Mouse (Mus musculus): ENCODE data around the gene Olfr1093.

Gene Olfr1093

DNA sequence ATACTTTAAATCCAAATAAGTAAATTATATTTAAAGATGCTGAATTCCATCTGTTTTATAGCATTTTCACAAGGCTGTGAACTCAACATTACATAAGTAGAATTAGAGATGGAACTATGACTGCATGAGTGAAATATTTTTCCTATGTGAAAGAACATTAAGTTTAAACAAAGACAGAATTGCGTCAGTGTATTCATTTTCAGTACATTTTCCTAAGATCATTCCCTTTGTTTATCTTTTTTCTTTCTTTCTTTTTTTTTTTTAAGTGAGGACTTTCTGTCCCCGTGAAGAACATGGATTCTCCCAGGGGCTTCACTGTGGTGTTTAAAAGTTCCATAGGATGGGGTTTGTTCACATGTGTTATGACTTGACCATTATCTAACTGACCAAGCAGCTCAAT lies at the start of gene Olfr1093:
TSS of gene Olfr1093 (plus strand) at position 301 of the 400 bp plus-strand sequence.
- no peak for ATAC-seq (ENCODE audit: low TSS enrichment)

- ATAC-seq (ENCODE audit: low TSS enrichment) = no peak
Observed at GRCm38 (mm10) chr2:86733601-86734000, 48.7 kb upstream of the Olfr1093 start, which contains the start of gene Olfr1089. Olfr1089 (minus strand) TSS chr2:86733701.

DNA sequence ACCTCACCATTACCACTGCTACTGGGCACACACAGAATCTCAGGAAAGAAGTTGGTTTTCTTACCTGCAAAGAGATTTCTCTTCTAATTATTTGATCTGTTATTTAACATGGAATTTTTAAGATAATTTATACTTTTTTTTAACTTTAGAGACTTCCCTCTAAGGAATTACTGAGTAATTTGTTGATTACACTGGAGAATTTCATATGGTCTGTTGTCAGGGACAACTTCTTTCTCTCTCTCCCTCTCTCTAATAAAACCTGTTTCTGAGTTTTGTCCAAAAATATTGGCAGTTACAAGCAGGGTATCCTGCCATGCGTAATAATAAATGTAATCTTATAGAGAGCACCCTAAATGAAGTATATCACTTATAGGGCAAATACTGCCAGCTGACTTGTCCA lies 23.4 kb upstream of the Olfr1093 start, which contains the start of gene Olfr1090:
TSS of gene Olfr1090 (minus strand) at position 101 of the 400 bp plus-strand sequence.
- ATAC-seq (ENCODE audit: low TSS enrichment) = no peak

DNA sequence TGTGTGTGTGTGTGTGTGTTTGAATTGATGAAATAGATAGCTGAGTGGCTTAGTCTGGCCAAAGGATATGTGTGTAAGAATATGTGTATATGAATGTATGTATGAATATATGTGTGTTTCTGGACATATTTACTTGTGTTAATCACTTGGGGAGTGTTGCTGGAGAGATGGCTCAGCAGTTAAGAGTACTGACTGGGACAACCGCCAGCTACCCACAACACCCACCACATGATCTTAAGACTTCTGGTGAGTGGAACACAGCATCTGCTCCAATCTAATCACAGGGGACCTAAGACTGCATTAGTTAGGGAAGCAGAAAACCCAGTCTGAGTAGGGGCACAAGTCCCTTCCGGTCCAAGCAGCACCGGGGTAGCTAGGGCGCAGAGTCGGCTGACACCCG lies 21.2 kb upstream of the Olfr1093 start:
- peak; percentile 59; the same call in 1 of the 2 replicates for ATAC-seq (ENCODE audit: low TSS enrichment)

DNA sequence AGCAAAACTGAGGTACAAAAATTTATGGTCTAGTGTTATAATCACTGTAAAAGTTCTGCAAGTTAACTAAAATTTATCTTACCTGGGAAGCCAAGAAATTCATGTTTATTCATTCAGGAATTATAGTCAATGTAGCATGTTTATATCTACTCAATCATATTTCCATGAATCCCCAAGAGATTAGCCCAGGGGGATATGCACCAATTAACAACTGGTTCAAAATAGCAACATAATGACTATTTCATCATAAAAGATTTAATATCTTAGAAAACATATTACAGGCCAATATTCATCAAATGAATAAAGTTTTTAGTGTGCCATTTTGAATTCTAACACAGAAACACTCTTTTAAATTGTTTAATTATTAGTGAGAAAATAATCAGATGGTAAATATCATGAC lies 27.6 kb downstream of the Olfr1093 start, which contains the start of gene Olfr141:
TSS of gene Olfr141 (minus strand) at position 101 of the 400 bp plus-strand sequence.
- ATAC-seq (ENCODE audit: low TSS enrichment) = no peak

GRCm38 (mm10) chr2:86824363-86824762 lies 42.1 kb downstream of the Olfr1093 start, which contains the start of gene Olfr1094:
Olfr1094 (plus strand) TSS chr2:86824663.
- ATAC-seq (ENCODE audit: low TSS enrichment) = no peak
